Mouse (Mus musculus) megakaryocyte, embryonic 14.5 days (primary cell): ENCODE measurements at regions not wholly inside any gene's neighbourhood (a gene's known extent, or its start where the extent isn't known, plus 50 kb on each side); places are given as distances from the start of the nearest gene placed in this dataset.

Source experiments
- FLI1 ChIP-seq: IDR thresholded peaks from 2 replicates; pipeline ENCODE4 v1.6.1; 2012; ENCODE audit warnings: low read length, inconsistent platforms, mixed read lengths
- GATA1 ChIP-seq: IDR thresholded peaks from 3 replicates; pipeline ENCODE4 v1.6.1; 2012; ENCODE audit warnings: mixed read lengths, low read length, inconsistent platforms, borderline replicate concordance

GRCm38 (mm10) chr3:34143652-34144051 is 62.5 kb upstream of the Dnajc19 start:
- TF ChIP-seq FLI1 (no peak), GATA1 (no peak)
